Mouse (Mus musculus) erythroblast, embryonic 14.5 days (primary cell): ENCODE measurements around the gene Fmo4. TPM values are rescaled to one million over a fixed set of nuclear protein-coding genes. Genes with fewer than 3 reads are reported as not detected.
"Not testable (repeated sequence)": the region's sequence is repeated elsewhere in the genome, so short reads cannot be mapped to it uniquely, and the experiment has no call there.

Source experiments
- H3K27me3 ChIP-seq: 2 replicates; pipeline ENCODE4 v1.6.1; 2012; ENCODE audit warnings: inconsistent platforms; ENCODE audit not compliant: control insufficient read depth
- H3K36me3 ChIP-seq: 2 replicates; pipeline ENCODE4 v1.6.1; 2012; ENCODE audit warnings: mild to moderate bottlenecking, inconsistent platforms; ENCODE audit not compliant: control insufficient read depth
- H3K4me1 ChIP-seq: 2 replicates; pipeline ENCODE4 v1.6.1; 2012; ENCODE audit warnings: inconsistent platforms; ENCODE audit not compliant: control insufficient read depth
- H3K4me3 ChIP-seq: replicated peaks from 2 replicates; pipeline ENCODE3; 2012; ENCODE audit warnings: moderate library complexity, mild to moderate bottlenecking, inconsistent platforms
- H3K9me3 ChIP-seq: 2 replicates; pipeline ENCODE4 v1.6.1; 2012; ENCODE audit warnings: low read length, inconsistent platforms, mixed read lengths; ENCODE audit not compliant: control insufficient read depth
- GATA1 ChIP-seq: IDR thresholded peaks from 2 replicates; pipeline ENCODE4 v1.6.1; 2012; ENCODE audit warnings: low read length, inconsistent platforms, mixed read lengths
- TAL1 ChIP-seq: IDR thresholded peaks from 3 replicates; pipeline ENCODE4 v1.6.1; 2012; ENCODE audit warnings: low read length, inconsistent platforms, mixed read lengths
- polyA plus RNA-seq: library from polyadenylated mRNA; stranded (reverse); fragments of >175 nt; gene quantifications from 2 replicates; pipeline ENCODE4 v1.2.3, GENCODE M21; 2012

Fmo4 gene
- polyA plus RNA-seq, 1 experiment = not detected

DNA sequence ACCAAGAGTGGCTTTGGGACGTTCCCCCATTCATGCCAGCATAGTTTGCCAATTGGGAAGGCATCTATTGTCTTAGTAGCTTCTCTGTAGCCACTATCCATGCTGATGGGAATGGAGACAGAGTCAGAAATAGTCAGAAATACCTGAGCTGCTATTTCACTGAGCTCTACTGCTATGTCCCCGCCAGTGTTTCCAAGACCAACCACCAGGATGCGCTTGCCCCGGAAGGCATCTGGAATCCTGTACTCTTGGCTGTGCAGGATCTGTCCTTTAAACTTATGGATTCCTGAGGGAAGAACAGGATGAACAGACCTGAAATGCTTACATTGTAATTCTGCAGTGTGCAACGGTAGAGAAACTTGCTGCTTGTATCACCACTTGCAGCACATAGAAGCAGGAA, 8.8 kb downstream of the Fmo4 start:
- no peak overlapping the region for H3K4me3 ChIP-seq
- no peaks in the 10 kb centered on the region for H3K4me1 ChIP-seq
- no peaks in the 10 kb centered on the region for H3K9me3 ChIP-seq
- no peaks in the 10 kb centered on the region for H3K36me3 ChIP-seq
- TF ChIP-seq GATA1 (no peak), TAL1 (no peak)
- no peaks in the 10 kb centered on the region for H3K27me3 ChIP-seq

DNA sequence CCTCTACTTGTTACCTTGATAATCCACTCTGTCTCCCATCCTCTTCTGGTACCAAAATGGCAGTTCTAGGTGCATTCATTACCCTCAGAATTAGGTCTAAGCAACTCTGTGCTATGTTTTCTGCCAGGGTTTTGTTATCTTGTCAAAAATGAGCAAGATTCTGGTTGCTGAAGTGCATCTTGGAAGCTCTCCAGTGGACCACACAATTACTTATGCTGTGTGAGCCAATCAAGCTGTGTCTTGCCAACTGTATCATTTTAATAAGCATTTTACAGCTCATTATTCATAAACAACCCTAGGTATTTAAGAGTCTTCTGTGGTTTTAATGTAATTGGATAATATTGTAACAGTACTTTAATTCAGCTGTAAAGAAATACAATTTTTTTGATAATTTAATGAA, 17.3 kb downstream of the Fmo4 start:
- H3K4me1 ChIP-seq = no peaks in the 10 kb centered on the region
- TF ChIP-seq GATA1 (no peak), TAL1 (no peak)
- H3K27me3 ChIP-seq = no peaks in the 10 kb centered on the region
- no peaks in the 10 kb centered on the region for H3K36me3 ChIP-seq
- H3K9me3 ChIP-seq = no peaks in the 10 kb centered on the region
- no peak overlapping the region for H3K4me3 ChIP-seq

DNA sequence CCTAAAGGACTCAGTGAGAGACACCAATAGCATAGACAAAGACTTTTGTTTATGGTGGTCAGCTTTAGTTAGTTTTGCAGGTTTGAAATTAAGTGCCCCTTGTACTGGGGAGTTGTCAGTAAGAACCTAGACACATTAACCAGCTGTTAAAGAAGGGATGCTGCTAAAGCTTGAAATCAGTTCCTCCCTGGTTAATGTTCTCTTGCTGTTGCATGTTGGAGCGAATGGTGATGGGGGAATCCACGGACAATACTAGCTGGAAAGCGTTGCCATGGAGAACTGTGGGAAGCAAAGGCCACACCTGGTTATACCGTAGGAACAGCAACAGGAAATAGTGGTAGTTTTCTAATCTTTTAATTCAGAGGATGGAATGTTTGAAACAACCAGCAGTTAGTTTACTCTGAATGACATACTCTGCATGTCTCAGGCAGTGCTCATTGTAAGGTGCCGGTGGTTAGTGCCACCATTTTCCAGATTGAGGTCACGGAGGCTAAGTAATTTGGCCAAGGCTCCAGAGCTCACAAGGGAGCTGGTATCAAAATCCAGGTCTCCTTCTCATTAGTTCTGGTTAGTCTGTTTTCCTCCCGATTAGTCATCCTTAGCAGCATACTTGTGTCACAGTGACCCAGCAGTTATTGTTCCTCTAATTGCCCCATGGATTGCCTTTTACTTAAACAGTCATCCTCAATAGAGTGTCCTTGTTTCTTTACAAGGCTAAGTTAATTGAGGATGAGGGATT, 21.3 kb downstream of the Fmo4 start:
- Histone ChIP-seq H3K4me3 (no peak overlapping the region), H3K4me1 (no peaks in the 10 kb centered on the region), H3K27me3 (no peaks in the 10 kb centered on the region), H3K36me3 (no peaks in the 10 kb centered on the region), H3K9me3 (no peaks in the 10 kb centered on the region)
- TF ChIP-seq GATA1 = no peak
- no peak for TF ChIP-seq TAL1

DNA sequence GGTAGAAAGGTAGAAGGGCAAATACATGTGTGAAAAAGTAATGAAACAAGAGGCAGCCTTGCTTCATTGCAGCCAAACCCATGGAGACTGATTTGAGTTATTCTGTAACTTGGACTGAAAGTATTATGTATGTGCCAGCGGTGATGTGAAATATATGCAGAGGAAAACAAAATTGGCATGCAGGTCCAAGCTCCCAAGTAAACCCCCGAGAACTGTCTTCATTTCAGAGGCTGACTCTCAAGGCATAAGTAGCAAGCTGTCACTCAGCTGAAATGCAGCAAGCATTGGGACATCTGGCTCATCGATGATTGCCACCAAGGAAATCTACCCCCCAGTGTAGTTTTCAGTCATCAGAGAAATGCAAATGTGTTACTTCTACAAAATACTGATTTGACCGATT, 28.6 kb downstream of the Fmo4 start:
- Histone ChIP-seq H3K27me3 (no peaks in the 10 kb centered on the region), H3K36me3 (no peaks in the 10 kb centered on the region), H3K4me1 (no peaks in the 10 kb centered on the region), H3K9me3 (no peaks in the 10 kb centered on the region), H3K4me3 (no peak overlapping the region)
- TF ChIP-seq GATA1 = no peak
- TF ChIP-seq TAL1 = no peak

DNA sequence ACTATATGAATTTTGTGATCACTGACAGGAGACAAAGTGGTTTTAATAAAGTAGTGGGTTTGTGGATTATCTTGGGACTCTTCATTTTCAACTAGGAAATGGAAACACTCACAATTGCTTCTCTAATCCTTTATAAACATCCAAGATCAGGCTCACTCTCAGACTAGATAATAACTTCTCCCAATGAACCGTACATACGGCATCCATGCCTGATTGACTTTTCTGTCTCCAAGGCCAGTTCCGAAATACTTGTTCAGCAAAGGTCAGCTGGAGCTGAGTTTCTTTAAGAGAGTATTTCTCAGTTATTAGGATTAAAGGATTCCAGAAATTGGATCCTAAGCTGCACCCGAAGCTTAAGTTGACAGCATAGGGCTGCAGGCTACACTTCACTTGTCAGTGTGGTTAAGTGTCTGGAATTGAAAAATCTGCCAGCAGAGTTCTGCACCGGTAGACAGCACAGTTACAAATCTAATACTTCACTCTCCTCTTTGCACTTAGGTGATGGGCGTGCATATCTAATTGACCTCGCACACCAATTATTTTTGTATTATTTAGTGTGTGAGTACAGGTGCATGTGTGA, 30.0 kb downstream of the Fmo4 start:
- TF ChIP-seq TAL1 (no peak), GATA1 (no peak)
- no peaks in the 10 kb centered on the region for H3K36me3 ChIP-seq
- no peaks in the 10 kb centered on the region for H3K27me3 ChIP-seq
- H3K4me1 ChIP-seq = no peaks in the 10 kb centered on the region
- H3K4me3 ChIP-seq = no peak overlapping the region
- H3K9me3 ChIP-seq = no peaks in the 10 kb centered on the region

DNA sequence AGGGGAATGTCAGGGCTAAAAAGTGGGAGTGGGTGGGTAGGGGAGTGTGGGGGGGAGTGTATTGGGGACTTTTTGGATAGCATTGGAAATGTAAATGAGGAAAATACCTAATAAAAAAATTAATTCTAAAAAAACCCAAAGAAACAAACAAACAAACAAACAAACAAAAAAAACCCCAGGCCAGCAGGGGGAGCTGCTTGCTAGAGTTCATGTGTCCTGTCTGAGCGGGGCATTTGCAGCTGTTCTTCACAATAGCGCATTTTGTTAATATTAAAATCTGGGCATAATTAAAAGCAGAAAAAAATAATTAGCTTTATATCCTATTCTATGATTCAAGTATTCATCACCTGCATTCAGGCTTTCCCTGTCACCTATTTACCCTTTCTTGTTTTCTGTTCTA, 32.7 kb downstream of the Fmo4 start:
- H3K4me3 ChIP-seq, H3K4me1 ChIP-seq, H3K36me3 ChIP-seq, H3K9me3 ChIP-seq, H3K27me3 ChIP-seq: not testable (repeated sequence)

DNA sequence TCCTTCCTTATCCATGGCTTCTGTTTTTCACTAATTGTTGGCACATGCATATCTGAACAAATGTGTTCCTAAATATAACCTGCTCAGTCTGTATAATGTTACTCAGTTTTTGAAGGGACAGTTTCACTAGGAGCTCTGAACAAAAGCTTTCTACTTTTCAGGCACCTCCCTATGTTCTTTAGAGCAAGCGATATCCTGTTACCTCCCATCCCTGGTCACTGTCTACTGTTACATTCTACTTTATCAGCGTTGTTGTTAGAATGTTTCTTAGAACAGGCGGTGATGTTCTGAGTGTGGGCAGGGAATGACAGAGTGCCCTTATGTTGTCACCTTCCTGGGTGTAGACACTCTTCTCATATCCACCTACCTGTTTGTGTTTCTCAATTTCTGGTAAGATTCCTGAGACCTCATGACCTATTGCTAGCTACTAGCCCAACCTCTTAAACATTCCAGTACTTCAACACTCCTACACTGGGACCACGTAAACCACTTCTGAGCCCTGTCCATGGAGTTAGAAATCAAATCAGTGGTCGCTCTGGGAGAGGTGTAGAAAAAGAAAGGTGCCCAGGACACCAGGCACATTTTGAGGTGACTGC, 35.7 kb downstream of the Fmo4 start:
- Histone ChIP-seq H3K4me3 (no peak overlapping the region), H3K27me3 (no peaks in the 10 kb centered on the region), H3K9me3 (no peaks in the 10 kb centered on the region), H3K36me3 (no peaks in the 10 kb centered on the region), H3K4me1 (no peaks in the 10 kb centered on the region)
- TF ChIP-seq GATA1 = no peak
- no peak for TF ChIP-seq TAL1

DNA sequence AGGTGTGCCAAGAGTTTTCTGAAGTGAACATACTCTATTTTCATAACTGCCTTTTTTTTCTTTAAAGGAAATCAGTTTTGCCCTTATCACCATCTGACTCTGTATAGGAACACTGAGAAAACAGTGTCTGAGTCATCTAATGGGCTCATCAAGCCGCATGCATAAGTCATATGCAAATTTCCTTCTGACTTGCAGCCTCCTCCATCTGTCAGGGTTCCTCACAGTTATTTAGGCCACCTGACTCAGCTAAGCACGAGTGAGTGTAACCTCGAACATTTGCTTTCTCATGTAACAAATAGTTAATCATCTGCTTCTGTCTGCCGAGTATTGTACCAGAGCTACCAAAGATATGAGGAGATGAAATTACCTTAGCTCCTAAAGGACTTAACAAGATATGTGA, 40.1 kb downstream of the Fmo4 start:
- H3K36me3 ChIP-seq = no peaks in the 10 kb centered on the region
- no peaks in the 10 kb centered on the region for H3K4me1 ChIP-seq
- H3K27me3 ChIP-seq = no peaks in the 10 kb centered on the region

DNA sequence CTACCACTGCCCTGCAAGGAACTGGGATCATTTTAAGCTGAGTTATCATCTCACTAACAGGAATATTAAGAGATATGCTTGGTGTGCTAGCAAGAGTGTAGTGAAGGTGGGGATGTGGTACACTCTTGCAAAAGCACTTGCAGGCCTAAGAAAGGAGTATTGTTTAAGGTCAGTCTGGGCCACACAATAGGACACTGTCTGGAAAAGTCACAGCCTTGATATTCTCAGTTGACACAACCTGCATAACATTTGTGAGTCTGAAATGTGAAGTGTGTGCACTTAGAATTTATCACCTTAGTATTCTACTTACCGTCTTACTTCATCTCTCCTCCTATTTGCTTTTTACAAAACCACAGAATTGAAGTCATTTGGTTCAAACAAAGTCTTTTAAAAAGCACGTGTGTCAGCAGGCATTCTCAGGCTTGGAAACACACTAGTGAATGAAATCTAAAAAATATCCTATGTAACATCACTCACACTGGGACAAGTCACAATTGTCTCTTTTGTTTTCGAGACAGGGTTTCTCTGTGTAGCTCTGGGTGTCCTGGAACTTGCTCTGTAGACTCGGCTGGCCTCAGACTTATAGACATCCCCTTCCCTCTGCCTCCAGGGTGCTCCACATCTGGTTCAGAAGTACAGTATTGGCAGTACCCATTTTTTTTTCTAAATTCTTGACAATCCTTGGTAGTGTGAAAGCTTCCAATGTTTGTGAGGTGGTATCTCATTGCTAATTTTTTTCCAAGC, 42.0 kb downstream of the Fmo4 start:
- Histone ChIP-seq H3K36me3 (no peaks in the 10 kb centered on the region), H3K9me3 (no peaks in the 10 kb centered on the region), H3K4me3 (no peak overlapping the region), H3K4me1 (no peaks in the 10 kb centered on the region), H3K27me3 (no peaks in the 10 kb centered on the region)
- no peak for TF ChIP-seq GATA1
- TF ChIP-seq TAL1 = no peak

More for the DNA sequence above, 40.1 kb downstream of the Fmo4 start:
- H3K4me3 ChIP-seq = no peak overlapping the region
- TF ChIP-seq GATA1 (no peak), TAL1 (no peak)
- H3K9me3 ChIP-seq = no peaks in the 10 kb centered on the region
